Mouse (Mus musculus): ENCODE data around the gene Maip1. TPM values are rescaled to one million over a fixed set of nuclear protein-coding genes. Genes with fewer than 3 reads are reported as not detected.

Maip1 gene
- polyA plus RNA-seq, 1 experiment from 2014 or later, result 18.3 TPM

- Histone ChIP-seq H3K4me3 (ENCODE audit: low read depth, low read length) (no peak overlapping the region), H3K36me3 (ENCODE audit: control insufficient read depth, insufficient read depth, low read length) (no peaks in the 10 kb centered on the region), H3K9me3 (replicated peaks; ENCODE audit: control insufficient read depth, low read length, poor library complexity, severe bottlenecking) (no peaks in the 10 kb centered on the region), H3K27ac (ENCODE audit: low read length) (no peak overlapping the region), H3K9ac (ENCODE audit: low read depth, low read length) (no peak overlapping the region), H3K4me1 (ENCODE audit: control insufficient read depth, insufficient read depth, low read length) (no peaks in the 10 kb centered on the region), H3K4me2 (ENCODE audit: low read length) (no peak overlapping the region), H3K27me3 (ENCODE audit: control insufficient read depth, insufficient read depth, low read depth, low read length) (no peaks in the 10 kb centered on the region)
- ATAC-seq, result no peak
These were observed 19.6 kb upstream of the Maip1 start for GRCm38 (mm10) chr1:57386519-57386918.

- H3K27ac ChIP-seq (ENCODE audit: low read length), result peak overlapping the region; percentile 42; the same call in 1 of the 2 replicates
- no peaks in the 10 kb centered on the region for H3K9me3 ChIP-seq (replicated peaks; ENCODE audit: control insufficient read depth, low read length, poor library complexity, severe bottlenecking)
- no peak overlapping the region for H3K4me2 ChIP-seq (ENCODE audit: low read length)
- no peaks in the 10 kb centered on the region for H3K27me3 ChIP-seq (ENCODE audit: control insufficient read depth, insufficient read depth, low read depth, low read length)
- peak; percentile 95 for ATAC-seq
- H3K9ac ChIP-seq (ENCODE audit: low read depth, low read length), result no peak overlapping the region
- 0 out of 2 replicates have a peak, but pooled peaks cover 2% of the 10 kb centered on the region for H3K36me3 ChIP-seq (ENCODE audit: control insufficient read depth, insufficient read depth, low read length)
- H3K4me3 ChIP-seq (ENCODE audit: low read depth, low read length), result no peak overlapping the region
- no peaks in the 10 kb centered on the region for H3K4me1 ChIP-seq (ENCODE audit: control insufficient read depth, insufficient read depth, low read length)
- 38% methylated on average over 2 of the region's 2 CpGs for WGBS
These were observed 18.3 kb upstream of the Maip1 start for GRCm38 (mm10) chr1:57387876-57388275.

- H3K4me2 ChIP-seq (ENCODE audit: low read length), result no peak overlapping the region
- H3K4me1 ChIP-seq (ENCODE audit: control insufficient read depth, insufficient read depth, low read length), result no peaks in the 10 kb centered on the region
- no peaks in the 10 kb centered on the region for H3K27me3 ChIP-seq (ENCODE audit: control insufficient read depth, insufficient read depth, low read depth, low read length)
- no peak overlapping the region for H3K4me3 ChIP-seq (ENCODE audit: low read depth, low read length)
- no peak overlapping the region for H3K9ac ChIP-seq (ENCODE audit: low read depth, low read length)
- H3K9me3 ChIP-seq (replicated peaks; ENCODE audit: control insufficient read depth, low read length, poor library complexity, severe bottlenecking), result no peaks in the 10 kb centered on the region
- H3K36me3 ChIP-seq (ENCODE audit: control insufficient read depth, insufficient read depth, low read length), result 0 out of 2 replicates have a peak, but pooled peaks cover 2% of the 10 kb centered on the region
- peak; percentile 58; the same call in 1 of the 2 replicates for ATAC-seq
- peak overlapping the region; percentile 32; the same call in 1 of the 2 replicates for H3K27ac ChIP-seq (ENCODE audit: low read length)
- 79% methylated on average over 8 of the region's 8 CpGs for WGBS
These were observed 17.5 kb upstream of the Maip1 start for GRCm38 (mm10) chr1:57388402-57389155.

- no peak overlapping the region for H3K4me3 ChIP-seq (ENCODE audit: low read depth, low read length)
- 94% methylated on average over 4 of the region's 4 CpGs for WGBS
- H3K27ac ChIP-seq (ENCODE audit: low read length), result no peak overlapping the region
- no peaks in the 10 kb centered on the region for H3K9me3 ChIP-seq (replicated peaks; ENCODE audit: control insufficient read depth, low read length, poor library complexity, severe bottlenecking)
- no peaks in the 10 kb centered on the region for H3K27me3 ChIP-seq (ENCODE audit: control insufficient read depth, insufficient read depth, low read depth, low read length)
- no peak for ATAC-seq
- no peaks in the 10 kb centered on the region for H3K4me1 ChIP-seq (ENCODE audit: control insufficient read depth, insufficient read depth, low read length)
- H3K4me2 ChIP-seq (ENCODE audit: low read length), result no peak overlapping the region
- peaks cover 6% of the 10 kb centered on the region; the same call in 1 of the 2 replicates for H3K36me3 ChIP-seq (ENCODE audit: control insufficient read depth, insufficient read depth, low read length)
- no peak overlapping the region for H3K9ac ChIP-seq (ENCODE audit: low read depth, low read length)
These were observed 14.9 kb upstream of the Maip1 start for GRCm38 (mm10) chr1:57390993-57391790.

GRCm38 (mm10) chr1:57392417-57392816 lies 13.7 kb upstream of the Maip1 start:
- Histone ChIP-seq H3K9me3 (replicated peaks; ENCODE audit: control insufficient read depth, low read length, poor library complexity, severe bottlenecking) (no peaks in the 10 kb centered on the region), H3K9ac (ENCODE audit: low read depth, low read length) (no peak overlapping the region), H3K4me3 (ENCODE audit: low read depth, low read length) (no peak overlapping the region), H3K36me3 (ENCODE audit: control insufficient read depth, insufficient read depth, low read length) (peaks cover 8% of the 10 kb centered on the region; the same call in 1 of the 2 replicates), H3K4me1 (ENCODE audit: control insufficient read depth, insufficient read depth, low read length) (no peaks in the 10 kb centered on the region), H3K27me3 (ENCODE audit: control insufficient read depth, insufficient read depth, low read depth, low read length) (no peaks in the 10 kb centered on the region), H3K4me2 (ENCODE audit: low read length) (no peak overlapping the region), H3K27ac (ENCODE audit: low read length) (no peak overlapping the region)
- 85% methylated on average over 4 of the region's 4 CpGs for WGBS
- ATAC-seq, result no peak

- Histone ChIP-seq H3K4me3 (ENCODE audit: low read depth, low read length) (no peak overlapping the region), H3K27me3 (ENCODE audit: control insufficient read depth, insufficient read depth, low read depth, low read length) (no peaks in the 10 kb centered on the region), H3K4me1 (ENCODE audit: control insufficient read depth, insufficient read depth, low read length) (no peaks in the 10 kb centered on the region), H3K36me3 (ENCODE audit: control insufficient read depth, insufficient read depth, low read length) (peaks cover 8% of the 10 kb centered on the region; the same call in 1 of the 2 replicates), H3K9ac (ENCODE audit: low read depth, low read length) (no peak overlapping the region), H3K4me2 (ENCODE audit: low read length) (no peak overlapping the region), H3K27ac (ENCODE audit: low read length) (no peak overlapping the region), H3K9me3 (replicated peaks; ENCODE audit: control insufficient read depth, low read length, poor library complexity, severe bottlenecking) (no peaks in the 10 kb centered on the region)
- ATAC-seq, result no peak
- WGBS, result 77% methylated on average over 3 of the region's 3 CpGs
These were observed 12.1 kb upstream of the Maip1 start for GRCm38 (mm10) chr1:57394051-57394450.

- no peaks in the 10 kb centered on the region for H3K9me3 ChIP-seq (replicated peaks; ENCODE audit: control insufficient read depth, low read length, poor library complexity, severe bottlenecking)
- H3K36me3 ChIP-seq (ENCODE audit: control insufficient read depth, insufficient read depth, low read length), result peaks cover 5% of the 10 kb centered on the region; the same call in 1 of the 2 replicates
- no peak overlapping the region for H3K27ac ChIP-seq (ENCODE audit: low read length)
- no peaks in the 10 kb centered on the region for H3K27me3 ChIP-seq (ENCODE audit: control insufficient read depth, insufficient read depth, low read depth, low read length)
- no peak overlapping the region for H3K4me2 ChIP-seq (ENCODE audit: low read length)
- no peak overlapping the region for H3K9ac ChIP-seq (ENCODE audit: low read depth, low read length)
- 88% methylated on average over 2 of the region's 2 CpGs for WGBS
- H3K4me1 ChIP-seq (ENCODE audit: control insufficient read depth, insufficient read depth, low read length), result peaks cover 6% of the 10 kb centered on the region
- ATAC-seq, result no peak
- H3K4me3 ChIP-seq (ENCODE audit: low read depth, low read length), result no peak overlapping the region
These were observed 5.8 kb upstream of the Maip1 start for GRCm38 (mm10) chr1:57400321-57400720.

- H3K27me3 ChIP-seq (ENCODE audit: control insufficient read depth, insufficient read depth, low read depth, low read length), result no peaks in the 10 kb centered on the region
- peaks cover 5% of the 10 kb centered on the region; the same call in 1 of the 2 replicates for H3K36me3 ChIP-seq (ENCODE audit: control insufficient read depth, insufficient read depth, low read length)
- WGBS, result 93% methylated on average over 2 of the region's 2 CpGs
- H3K4me1 ChIP-seq (ENCODE audit: control insufficient read depth, insufficient read depth, low read length), result peaks cover 11% of the 10 kb centered on the region
- H3K9ac ChIP-seq (ENCODE audit: low read depth, low read length), result no peak overlapping the region
- no peak overlapping the region for H3K4me2 ChIP-seq (ENCODE audit: low read length)
- H3K4me3 ChIP-seq (ENCODE audit: low read depth, low read length), result no peak overlapping the region
- no peak overlapping the region for H3K27ac ChIP-seq (ENCODE audit: low read length)
- H3K9me3 ChIP-seq (replicated peaks; ENCODE audit: control insufficient read depth, low read length, poor library complexity, severe bottlenecking), result no peaks in the 10 kb centered on the region
- ATAC-seq, result no peak
These were observed 5.3 kb upstream of the Maip1 start for GRCm38 (mm10) chr1:57400877-57401276.

GRCm38 (mm10) chr1:57402116-57402515 lies 4.0 kb upstream of the Maip1 start:
- Histone ChIP-seq H3K4me3 (ENCODE audit: low read depth, low read length) (no peak overlapping the region), H3K9ac (ENCODE audit: low read depth, low read length) (no peak overlapping the region), H3K4me1 (ENCODE audit: control insufficient read depth, insufficient read depth, low read length) (peaks cover 11% of the 10 kb centered on the region), H3K27me3 (ENCODE audit: control insufficient read depth, insufficient read depth, low read depth, low read length) (no peaks in the 10 kb centered on the region), H3K27ac (ENCODE audit: low read length) (no peak overlapping the region), H3K4me2 (ENCODE audit: low read length) (no peak overlapping the region), H3K36me3 (ENCODE audit: control insufficient read depth, insufficient read depth, low read length) (no peaks in the 10 kb centered on the region; the same call in 1 of the 2 replicates), H3K9me3 (replicated peaks; ENCODE audit: control insufficient read depth, low read length, poor library complexity, severe bottlenecking) (no peaks in the 10 kb centered on the region)
- 91% methylated on average over 5 of the region's 5 CpGs for WGBS
- ATAC-seq, result no peak
